14 mouse cellular contexts compared by ENCODE assay signal in genomic region chr12:51729827-51730226, GRCm38 (mm10). TPM values are rescaled to one million over a fixed set of nuclear protein-coding genes. Genes with fewer than 3 reads are reported as not detected.
DNase-seq lines count a peak whose midpoint lies in the region; ATAC-seq and TF ChIP-seq lines count a peak whose summit lies in the region.
"Had no signal": no experiment of that assay in that cellular context is flagged by ENCODE, and none has a peak within 500 bp of the region (broad histone marks: within the 10 kb centered on the region; RNA-seq: fewer than 3 reads in every experiment).

No protein-coding gene starts in this region.

- TF ChIP-seq EP300 in liver, postnatal 0 days (IDR thresholded peaks at IDR 0.05; ENCODE audit: low read depth): no peak

- DNase-seq in heart, adult 11 months: no peak
- DNase-seq in liver, adult 2 months (ENCODE audit: extremely low read depth, low read depth, low spot score): no peak
- no peak for DNase-seq in liver, postnatal 0 days
- DNase-seq in brain, adult 2 months (ENCODE audit: low read depth, low spot score): peak; percentile 60
- DNase-seq in layer of hippocampus, adult 9-10 months (ENCODE audit: low spot score): no peak
- no peak for DNase-seq in right cerebral cortex, adult 18-20 months
- DNase-seq: cerebellum, adult 2 months; embryo, embryonic 11 days; thymus, postnatal 36 days had no signal

- TF ChIP-seq CTCF in liver, adult 2 months (IDR thresholded peaks at IDR 0.05; ENCODE audit: low read depth, low read length): no peak
- no peak for TF ChIP-seq CTCF in liver, postnatal 0 days (IDR thresholded peaks at IDR 0.05; ENCODE audit: low read depth)

- 90% methylated on average over 9 of the region's 9 CpGs for WGBS in heart, embryonic 14.5 days
- WGBS in liver, adult 2 months: 95% methylated on average over 9 of the region's 9 CpGs
- WGBS in liver, postnatal 0 days (ENCODE audit: insufficient replicate concordance): 94% methylated on average over 9 of the region's 9 CpGs
- 95% methylated on average over 9 of the region's 9 CpGs for WGBS in intestine, embryonic 16.5 days

- peaks cover 19% of the 10 kb centered on the region in 2 experiments for H3K4me1 ChIP-seq in heart, embryonic 14.5 days (ENCODE audit: control insufficient read depth in 2 of 2, insufficient read depth in 2 of 2, low read length in 2 of 2)
- H3K4me1 ChIP-seq in liver, adult 2 months (ENCODE audit: control insufficient read depth, insufficient read depth, low read length): no peaks in the 10 kb centered on the region
- no peaks in the 10 kb centered on the region for H3K4me1 ChIP-seq in liver, postnatal 0 days (ENCODE audit: insufficient read depth)
- H3K4me1 ChIP-seq in intestine, embryonic 16.5 days (ENCODE audit: control insufficient read depth, insufficient read depth, low read length): peaks cover 11% of the 10 kb centered on the region; the same call in 1 of the 2 replicates
- H3K4me1 ChIP-seq: forebrain, embryonic 10.5 days had no signal

- H3K27ac ChIP-seq in heart, embryonic 14.5 days (replicated peaks in 1 of 2; ENCODE audit: control insufficient read depth in 1 of 2, insufficient read depth in 1 of 2, low read depth in 2 of 2, low read length in 2 of 2): peak overlapping the region; percentile 85 to 92
- H3K27ac ChIP-seq in liver, adult 2 months (replicated peaks; ENCODE audit: insufficient read depth, low read depth, low read length): peak overlapping the region; percentile 64; the same call in 1 of the 2 replicates
- H3K27ac ChIP-seq in liver, postnatal 0 days (ENCODE audit: low read depth): no peak overlapping the region
- H3K27ac ChIP-seq in intestine, embryonic 16.5 days (ENCODE audit: low read length): peak overlapping the region; percentile 62; the same call in 1 of the 2 replicates
- H3K27ac ChIP-seq: forebrain, embryonic 10.5 days had no signal

- H3K4me3 ChIP-seq in heart, embryonic 14.5 days (ENCODE audit: control insufficient read depth in 1 of 2, insufficient read depth in 1 of 2, low read depth in 1 of 2, low read length in 2 of 2): no peak overlapping the region
- no peak overlapping the region for H3K4me3 ChIP-seq in liver, adult 2 months (ENCODE audit: insufficient read depth, low read depth, low read length)
- no peak overlapping the region for H3K4me3 ChIP-seq in liver, postnatal 0 days (ENCODE audit: low read depth, low read length)
- H3K4me3 ChIP-seq in intestine, embryonic 16.5 days (ENCODE audit: low read length): no peak overlapping the region
- H3K4me3 ChIP-seq: forebrain, embryonic 10.5 days had no signal

- no peaks in the 10 kb centered on the region for H3K79me2 ChIP-seq in liver, adult 2 months (ENCODE audit: control insufficient read depth, insufficient read depth, low read length)

- no peaks in the 10 kb centered on the region for H3K36me3 ChIP-seq in heart, embryonic 14.5 days (ENCODE audit: control insufficient read depth, insufficient read depth, low read length)
- H3K36me3 ChIP-seq in liver, adult 2 months (ENCODE audit: control insufficient read depth, insufficient read depth, low read length): no peaks in the 10 kb centered on the region
- peaks cover 3% of the 10 kb centered on the region; the same call in 1 of the 2 replicates for H3K36me3 ChIP-seq in liver, postnatal 0 days (replicated peaks; ENCODE audit: insufficient read depth, low read length)
- H3K36me3 ChIP-seq in intestine, embryonic 16.5 days (ENCODE audit: control insufficient read depth, insufficient read depth, low read length): no peaks in the 10 kb centered on the region

- no peaks in the 10 kb centered on the region for H3K27me3 ChIP-seq in heart, embryonic 14.5 days (ENCODE audit: control insufficient read depth, insufficient read depth, low read length)
- no peaks in the 10 kb centered on the region for H3K27me3 ChIP-seq in liver, adult 2 months (ENCODE audit: control insufficient read depth, insufficient read depth, low read length)
- H3K27me3 ChIP-seq in liver, postnatal 0 days (ENCODE audit: insufficient read depth, low read length): no peaks in the 10 kb centered on the region
- no peaks in the 10 kb centered on the region for H3K27me3 ChIP-seq in intestine, embryonic 16.5 days (replicated peaks; ENCODE audit: control insufficient read depth, insufficient read depth, low read length)

- H3K9me3 ChIP-seq in heart, embryonic 14.5 days (ENCODE audit: control insufficient read depth, low read length): no peaks in the 10 kb centered on the region
- no peaks in the 10 kb centered on the region for H3K9me3 ChIP-seq in liver, postnatal 0 days (ENCODE audit: low read length)
- no peaks in the 10 kb centered on the region for H3K9me3 ChIP-seq in intestine, embryonic 16.5 days (ENCODE audit: control insufficient read depth, low read length)
- H3K9me3 ChIP-seq: forebrain, embryonic 10.5 days had no signal

- H3K4me2 ChIP-seq in heart, embryonic 14.5 days (ENCODE audit: low read length): no peak overlapping the region
- H3K4me2 ChIP-seq in liver, postnatal 0 days (ENCODE audit: low read depth, low read length): no peak overlapping the region
- no peak overlapping the region for H3K4me2 ChIP-seq in intestine, embryonic 16.5 days (ENCODE audit: low read depth, low read length)
- H3K4me2 ChIP-seq: heart, embryonic 11.5 days had no signal

- ATAC-seq in heart, embryonic 14.5 days (ENCODE audit: insufficient number of reproducible peaks, insufficient read depth, low FRiP score, low read depth): no peak
- ATAC-seq in liver, postnatal 0 days: no peak
- no peak for ATAC-seq in intestine, embryonic 16.5 days
- ATAC-seq: activated CD4-positive, CD25-positive, alpha-beta regulatory T cell, adult 4 months had no signal

- 0 out of 2 replicates have a peak overlapping the region, but pooled peaks have one; percentile 45 for H3K9ac ChIP-seq in heart, embryonic 14.5 days (ENCODE audit: low read length)
- H3K9ac ChIP-seq in liver, adult 2 months (ENCODE audit: low read depth, low read length): no peak overlapping the region
- H3K9ac ChIP-seq in liver, postnatal 0 days (replicated peaks): no peak overlapping the region
- no peak overlapping the region for H3K9ac ChIP-seq in intestine, embryonic 16.5 days (ENCODE audit: low read depth, low read length)

- TF ChIP-seq POLR2A in liver, adult 2 months (IDR thresholded peaks at IDR 0.05; ENCODE audit: extremely low read depth, insufficient read depth, low read length): no peak

RNA-seq across cellular contexts. Expression of gene Strn3, which starts 38.1 kb away (rescaled TPM):
- 58.6 and 60.9 TPM in 2 replicates for polyA plus RNA-seq in heart, embryonic 14.5 days (2014; fragmentation: Nextera tagmentation; extraction: Ambion mirVana)
- 31.2 and 33.7 TPM in 2 replicates for total RNA-seq in liver, adult 2 months (2014; rRNA removed)
- 6.8 and 7.3 TPM in 2 replicates for polyA plus RNA-seq in liver, adult 2 months (2012; rRNA removed)
- 11.5 and 11.9 TPM in 2 replicates for polyA plus RNA-seq in liver, postnatal 0 days (2015; fragmentation: Nextera tagmentation; extraction: Ambion mirVana)
- polyA plus RNA-seq in intestine, embryonic 16.5 days (2015; fragmentation: Nextera tagmentation; extraction: Ambion mirVana): 14.5 and 25.2 TPM in 2 replicates

RNA-seq across cellular contexts. Expression of gene Ap4s1, which starts 39.0 kb away (rescaled TPM):
- polyA plus RNA-seq in heart, embryonic 14.5 days (2014; fragmentation: Nextera tagmentation; extraction: Ambion mirVana): 42.0 and 43.1 TPM in 2 replicates
- 15.3 and 20.3 TPM in 2 replicates for total RNA-seq in liver, adult 2 months (2014; rRNA removed)
- 3.3 and 4.4 TPM in 2 replicates for polyA plus RNA-seq in liver, adult 2 months (2012; rRNA removed)
- polyA plus RNA-seq in liver, postnatal 0 days (2015; fragmentation: Nextera tagmentation; extraction: Ambion mirVana): 14.9 and 17.2 TPM in 2 replicates
- polyA plus RNA-seq in intestine, embryonic 16.5 days (2015; fragmentation: Nextera tagmentation; extraction: Ambion mirVana): 20.7 and 21.1 TPM in 2 replicates
